Mouse (Mus musculus) neural tube, embryonic 11.5 days (tissue): ENCODE results near the gene Plxdc2. TPM values are rescaled to one million over a fixed set of nuclear protein-coding genes. Genes with fewer than 3 reads are reported as not detected.
A peak's percentile ranks its signal among the peaks of the same experiment; 100 is the strongest.

ENCODE experiments used
- ATAC-seq: fragments of 200-750 bp; cut with Nextera tagmentation; 2 replicates; pipeline ENCODE4 v1.8.0; 2017; ENCODE audit warnings: moderate number of reproducible peaks, mild to moderate bottlenecking, moderate TSS enrichment, moderate library complexity; ENCODE audit not compliant: insufficient read depth, low FRiP score, low TSS enrichment
- DNase-seq: peaks from one replicate; pipeline ENCODE4 v3.0.0-alpha.2; 2015; ENCODE audit warnings: low spot score
- H3K27ac ChIP-seq: fragments of 300-500 bp; sonication (generic); 2 replicates; pipeline ENCODE4 v1.5.1; 2014; ENCODE audit warnings: low read depth, mild to moderate bottlenecking, low read length
- H3K27me3 ChIP-seq: fragments of 300-500 bp; sonication (generic); 2 replicates; pipeline ENCODE4 v1.6.1; 2014; ENCODE audit warnings: mild to moderate bottlenecking, low read length, mixed read lengths; ENCODE audit not compliant: control insufficient read depth, insufficient read depth
- H3K36me3 ChIP-seq: fragments of 300-500 bp; sonication (generic); 2 replicates; pipeline ENCODE4 v1.6.1; 2014; ENCODE audit warnings: mild to moderate bottlenecking, low read length, moderate library complexity, mixed read lengths; ENCODE audit not compliant: control insufficient read depth, insufficient read depth
- H3K4me1 ChIP-seq: fragments of 300-500 bp; sonication (generic); 2 replicates; pipeline ENCODE4 v1.6.1; 2014; ENCODE audit warnings: low read length, mixed read lengths; ENCODE audit not compliant: control insufficient read depth, insufficient read depth
- H3K4me2 ChIP-seq: fragments of 300-500 bp; sonication (generic); 2 replicates; pipeline ENCODE4 v1.6.1; 2014; ENCODE audit warnings: low read depth, mild to moderate bottlenecking, moderate library complexity
- H3K4me3 ChIP-seq: fragments of 300-500 bp; sonication (generic); 2 replicates; pipeline ENCODE4 v1.5.1; 2014; ENCODE audit warnings: low read depth, low read length
- H3K9ac ChIP-seq: fragments of 300-500 bp; sonication (generic); 2 replicates; pipeline ENCODE4 v1.6.1; 2014; ENCODE audit warnings: mild to moderate bottlenecking, low read length
- H3K9me3 ChIP-seq: fragments of 300-500 bp; sonication (generic); 2 replicates; pipeline ENCODE4 v1.6.1; 2016; ENCODE audit warnings: low read length; ENCODE audit not compliant: control insufficient read depth
- WGBS: fragments of 180-500 bp; shearing (Covaris S2); extraction: QIAGEN DNeasy Blood & Tissue Kit; methylation state at CpG from one replicate; pipeline ENCODE4 v1.1.7; 2014; 5-methylcytosine and 5-hydroxymethylcytosine counted together
- polyA plus RNA-seq: library from polyadenylated mRNA; unstranded; fragments of >200 nt; fragmentation: Nextera tagmentation; extraction: Ambion mirVana; gene quantifications from 2 replicates; pipeline ENCODE4 v1.2.1, GENCODE M21; 2014

Plxdc2 gene
- polyA plus RNA-seq, 1 experiment from 2014 or later, result 22.2 TPM

DNA sequence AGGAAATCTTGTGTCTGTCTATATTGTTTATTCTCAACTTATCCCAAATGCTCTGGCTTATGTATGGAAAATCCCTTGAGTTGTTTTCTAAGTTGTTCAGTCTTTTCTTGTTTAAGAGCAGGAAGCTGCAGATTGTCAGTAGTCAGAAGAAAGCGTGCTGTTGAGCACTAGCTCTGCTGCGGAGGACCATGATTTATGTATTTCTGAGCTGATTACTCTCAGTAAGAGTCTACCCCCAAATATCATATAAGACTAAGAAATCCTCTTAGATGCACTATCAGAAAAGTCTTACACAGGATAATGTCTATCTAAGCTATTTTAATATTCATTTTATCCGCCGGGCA is 95.5 kb downstream of the Plxdc2 start:
- ATAC-seq (no peak), DNase-seq (no peak)
- Histone ChIP-seq H3K27ac (no peak overlapping the region), H3K4me2 (no peak overlapping the region), H3K9ac (no peak overlapping the region), H3K36me3 (no peaks in the 10 kb centered on the region), H3K4me3 (no peak overlapping the region), H3K27me3 (no peaks in the 10 kb centered on the region), H3K9me3 (no peaks in the 10 kb centered on the region), H3K4me1 (peaks cover 7% of the 10 kb centered on the region; the same call in 1 of the 2 replicates)
- WGBS, result 86% methylated on average over 4 of the region's 4 CpGs

DNA sequence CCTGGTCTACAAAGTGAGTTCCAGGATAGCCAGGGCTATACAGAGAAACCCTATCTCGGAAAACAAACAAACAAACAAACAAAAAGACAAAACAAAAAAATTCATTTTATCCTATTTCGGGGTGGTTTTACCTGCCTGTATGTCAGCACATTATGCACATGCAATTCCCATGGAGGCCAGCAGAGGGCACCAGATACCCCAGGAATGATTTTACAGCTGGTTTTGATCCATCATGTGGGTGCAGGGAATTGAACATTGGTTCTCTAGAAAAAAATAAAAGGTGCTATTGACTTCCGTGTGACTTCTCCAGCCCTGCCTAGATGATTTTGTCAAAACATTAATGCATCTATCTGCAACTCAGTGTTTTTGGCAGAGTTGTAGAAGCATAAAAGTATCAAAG is 96.0 kb downstream of the Plxdc2 start:
- Histone ChIP-seq H3K4me2 (no peak overlapping the region), H3K9ac (no peak overlapping the region), H3K4me1 (peaks cover 7% of the 10 kb centered on the region; the same call in 1 of the 2 replicates), H3K27me3 (no peaks in the 10 kb centered on the region), H3K36me3 (no peaks in the 10 kb centered on the region), H3K4me3 (no peak overlapping the region), H3K27ac (no peak overlapping the region), H3K9me3 (no peaks in the 10 kb centered on the region)
- ATAC-seq, result no peak
- no peak for DNase-seq
- 89% methylated on average over 3 of the region's 3 CpGs for WGBS

DNA sequence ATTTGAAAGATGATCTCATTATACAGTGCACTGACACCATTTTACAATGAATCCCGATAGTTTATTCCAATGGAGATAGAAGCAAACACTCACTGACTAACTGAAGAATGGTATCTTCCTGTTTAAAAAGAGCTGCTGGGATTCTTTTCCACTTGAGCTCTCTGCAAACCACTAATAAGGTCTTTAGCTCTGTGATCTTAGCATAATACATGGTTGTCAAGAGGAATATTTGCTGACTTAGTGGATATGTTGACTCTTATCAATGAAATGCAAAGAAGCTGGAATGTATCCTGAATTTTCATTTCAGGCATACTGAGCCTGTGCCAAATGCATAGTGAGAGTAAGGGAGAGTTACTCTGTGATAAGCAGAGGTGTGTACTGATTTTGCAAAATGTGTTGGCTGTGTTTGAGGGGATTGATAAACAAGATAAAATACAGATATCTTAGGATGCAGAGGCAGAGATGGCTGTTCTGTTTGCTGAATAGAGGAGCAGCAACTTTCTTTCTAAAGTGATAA is 100.2 kb downstream of the Plxdc2 start:
- no peak overlapping the region for H3K9ac ChIP-seq
- no peak overlapping the region for H3K4me2 ChIP-seq
- peaks cover 3% of the 10 kb centered on the region; the same call in 1 of the 2 replicates for H3K4me1 ChIP-seq
- H3K4me3 ChIP-seq, result no peak overlapping the region
- no peaks in the 10 kb centered on the region for H3K9me3 ChIP-seq
- DNase-seq, result no peak
- no peaks in the 10 kb centered on the region for H3K36me3 ChIP-seq
- no peak for ATAC-seq
- H3K27ac ChIP-seq, result no peak overlapping the region
- no peaks in the 10 kb centered on the region for H3K27me3 ChIP-seq
- 96% methylated on average over 1 of the region's 1 CpGs for WGBS

DNA sequence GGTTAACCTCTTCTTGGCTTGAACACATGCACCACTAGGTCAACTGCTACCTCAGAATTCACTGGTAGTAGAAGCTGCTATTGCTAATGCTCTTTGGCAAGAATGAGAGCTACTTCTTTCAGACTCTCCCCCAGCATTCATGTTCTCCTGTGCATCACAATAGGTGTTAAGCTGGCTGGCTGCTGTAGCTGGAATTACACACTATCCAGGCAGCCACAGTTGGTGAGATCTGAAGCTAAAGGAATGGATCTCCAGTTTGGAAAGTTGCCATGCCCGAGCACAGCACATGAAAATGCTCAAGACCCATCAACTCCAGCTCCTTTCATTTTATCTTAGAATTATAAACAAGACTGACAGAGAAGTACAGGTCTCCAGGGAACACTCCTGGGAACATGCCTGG is 103.4 kb downstream of the Plxdc2 start:
- ATAC-seq (no peak), DNase-seq (no peak)
- Histone ChIP-seq H3K27me3 (no peaks in the 10 kb centered on the region), H3K4me3 (no peak overlapping the region), H3K36me3 (no peaks in the 10 kb centered on the region), H3K9me3 (no peaks in the 10 kb centered on the region), H3K27ac (no peak overlapping the region), H3K9ac (no peak overlapping the region), H3K4me2 (no peak overlapping the region), H3K4me1 (no peaks in the 10 kb centered on the region)
- WGBS, result 76% methylated on average over 1 of the region's 1 CpGs

DNA sequence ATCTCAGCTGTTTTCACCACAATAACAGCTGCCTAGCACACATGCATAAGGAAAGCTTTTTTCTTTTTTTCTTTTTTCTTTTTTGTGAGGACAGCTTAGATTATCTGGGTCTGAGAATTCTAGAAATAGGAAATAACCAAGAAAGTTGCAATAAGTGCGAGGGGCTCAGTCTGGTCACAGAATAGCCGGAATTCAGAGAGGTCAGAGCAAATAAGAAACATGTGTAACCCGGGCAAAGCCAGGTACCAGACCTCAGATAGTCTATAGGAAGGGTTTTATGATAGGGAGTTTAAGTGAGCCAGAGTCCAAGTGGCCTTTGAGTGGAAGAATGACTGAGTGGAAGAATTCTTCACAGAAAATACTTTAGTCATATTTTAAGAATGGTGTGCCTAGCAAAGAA is 114.0 kb downstream of the Plxdc2 start:
- Histone ChIP-seq H3K4me3 (no peak overlapping the region), H3K27ac (no peak overlapping the region), H3K4me1 (no peaks in the 10 kb centered on the region), H3K27me3 (no peaks in the 10 kb centered on the region), H3K4me2 (no peak overlapping the region), H3K9me3 (no peaks in the 10 kb centered on the region), H3K9ac (no peak overlapping the region), H3K36me3 (no peaks in the 10 kb centered on the region)
- 63% methylated on average over 3 of the region's 3 CpGs for WGBS
- DNase-seq, result no peak
- ATAC-seq, result no peak

DNA sequence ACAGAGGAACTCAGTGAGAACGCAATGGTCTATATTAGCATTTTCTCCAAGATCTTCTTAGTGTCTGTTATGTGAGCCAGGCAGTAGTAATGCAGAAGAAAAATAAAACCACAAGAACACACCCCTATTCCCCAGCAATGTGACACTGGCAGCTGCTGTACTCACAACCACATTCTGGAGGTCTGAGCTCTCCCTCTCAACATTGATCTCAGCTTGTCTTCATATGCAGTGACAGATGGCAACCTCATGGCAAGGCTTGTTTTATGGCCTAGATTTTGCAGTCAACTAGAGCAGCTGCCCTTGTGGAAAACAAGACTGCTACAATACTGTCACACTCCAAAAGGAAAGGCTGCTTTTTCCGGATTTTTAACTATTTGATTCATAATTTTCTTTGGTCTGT is 127.8 kb downstream of the Plxdc2 start:
- Histone ChIP-seq H3K4me2 (no peak overlapping the region), H3K4me3 (no peak overlapping the region), H3K4me1 (no peaks in the 10 kb centered on the region), H3K36me3 (no peaks in the 10 kb centered on the region), H3K27me3 (no peaks in the 10 kb centered on the region), H3K9me3 (no peaks in the 10 kb centered on the region), H3K9ac (no peak overlapping the region), H3K27ac (no peak overlapping the region)
- DNase-seq (no peak), ATAC-seq (no peak)
- 76% methylated on average over 2 of the region's 2 CpGs for WGBS

DNA sequence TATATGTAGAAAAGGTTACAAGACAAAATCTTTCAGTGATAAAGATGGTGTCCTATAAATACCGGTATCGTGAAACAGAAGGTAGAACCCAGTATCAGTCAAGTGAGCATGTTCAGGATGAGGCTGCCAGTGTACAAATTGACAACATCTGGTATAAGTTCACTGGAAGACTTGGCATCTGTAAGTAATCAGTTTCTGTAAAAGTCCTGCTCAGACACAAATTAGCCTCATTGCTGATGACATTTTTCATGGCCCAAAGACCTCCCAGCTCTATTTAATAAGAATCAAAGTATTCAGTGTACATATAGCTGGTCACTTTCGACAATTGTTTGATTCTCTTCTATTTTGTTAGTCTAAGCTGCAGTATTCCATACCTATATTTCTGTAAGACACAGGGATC is 129.9 kb downstream of the Plxdc2 start:
- Histone ChIP-seq H3K4me1 (no peaks in the 10 kb centered on the region), H3K27ac (no peak overlapping the region), H3K27me3 (no peaks in the 10 kb centered on the region), H3K36me3 (no peaks in the 10 kb centered on the region), H3K4me3 (no peak overlapping the region), H3K4me2 (no peak overlapping the region), H3K9me3 (no peaks in the 10 kb centered on the region), H3K9ac (no peak overlapping the region)
- DNase-seq (no peak), ATAC-seq (no peak)
- 73% methylated on average over 3 of the region's 3 CpGs for WGBS

DNA sequence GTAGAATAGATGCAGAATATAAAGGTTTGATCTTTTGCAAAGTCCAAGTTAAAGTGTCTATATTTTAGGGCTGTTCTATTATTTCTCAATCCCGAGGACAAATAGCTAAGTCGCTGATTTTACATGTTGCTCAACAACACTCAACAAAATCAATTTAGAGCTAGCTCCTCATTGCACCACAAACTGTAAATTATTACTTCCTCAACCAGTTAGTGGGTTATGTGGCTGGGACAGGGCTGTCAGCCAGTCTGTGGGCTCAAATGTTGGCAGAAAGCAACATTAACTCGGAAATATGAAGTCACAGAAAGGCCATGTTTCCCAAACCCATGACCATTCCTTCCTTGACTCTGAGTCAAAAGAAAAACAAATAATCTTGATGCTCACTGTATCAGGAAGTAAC is 135.1 kb downstream of the Plxdc2 start:
- Histone ChIP-seq H3K9me3 (no peaks in the 10 kb centered on the region), H3K4me3 (no peak overlapping the region), H3K27me3 (no peaks in the 10 kb centered on the region), H3K27ac (no peak overlapping the region), H3K36me3 (no peaks in the 10 kb centered on the region), H3K9ac (no peak overlapping the region), H3K4me1 (no peaks in the 10 kb centered on the region), H3K4me2 (no peak overlapping the region)
- WGBS, result 80% methylated on average over 3 of the region's 3 CpGs
- DNase-seq (no peak), ATAC-seq (no peak)

DNA sequence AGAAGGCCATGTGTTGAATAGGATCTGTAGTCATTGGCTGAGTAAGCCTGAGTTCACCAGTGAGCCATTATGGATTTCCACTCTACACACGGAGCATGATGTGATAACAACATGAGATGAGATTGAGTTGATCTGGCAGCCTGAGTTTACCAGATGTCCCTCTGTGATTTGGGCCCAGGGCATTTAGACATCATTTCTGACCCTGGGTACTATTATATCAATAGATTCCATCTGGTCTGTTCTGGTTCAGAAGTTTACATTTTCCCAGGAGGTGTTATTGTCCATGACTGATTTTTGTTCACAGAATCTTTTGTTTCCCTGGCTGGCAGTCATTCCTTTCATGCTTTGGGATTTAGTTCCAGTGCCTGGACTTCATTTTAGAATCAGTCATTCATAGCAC is 146.7 kb downstream of the Plxdc2 start:
- no peaks in the 10 kb centered on the region for H3K9me3 ChIP-seq
- 45% methylated on average over 1 of the region's 1 CpGs for WGBS
- H3K4me2 ChIP-seq, result no peak overlapping the region
- no peaks in the 10 kb centered on the region for H3K36me3 ChIP-seq
- no peak overlapping the region for H3K4me3 ChIP-seq
- H3K9ac ChIP-seq, result no peak overlapping the region
- H3K27me3 ChIP-seq, result no peaks in the 10 kb centered on the region
- no peak overlapping the region for H3K27ac ChIP-seq
- DNase-seq (no peak), ATAC-seq (0 out of 2 replicates have a peak, but pooled peaks have one; percentile 33)
- H3K4me1 ChIP-seq, result no peaks in the 10 kb centered on the region
